Mouse (Mus musculus): ENCODE results near the gene Nobox. TPM values are rescaled to one million over a fixed set of nuclear protein-coding genes. Genes with fewer than 3 reads are reported as not detected.

The Nobox gene
- not detected in 2 replicates for polyA plus RNA-seq (2012; rRNA removed)

- 67% methylated on average over 16 of the region's 16 CpGs for WGBS
- DNase-seq (ENCODE audit: low read depth, low spot score), result no peak
Observed at GRCm38 (mm10) chr6:43309454-43309853, at the start of gene Nobox. TSS of gene Nobox (minus strand) at chr6:43309554.

- DNase-seq (ENCODE audit: low read depth, low spot score), result no peak
- WGBS, result 86% methylated on average over 9 of the region's 9 CpGs
Observed at GRCm38 (mm10) chr6:43354562-43355241, 45.3 kb upstream of the Nobox start.

GRCm38 (mm10) chr6:43353446-43353845 is 44.1 kb upstream of the Nobox start:
- WGBS, result 92% methylated on average over 4 of the region's 4 CpGs
- no peak for DNase-seq (ENCODE audit: low read depth, low spot score)

- DNase-seq (ENCODE audit: low read depth, low spot score), result no peak
- WGBS, result 71% methylated on average over 4 of the region's 4 CpGs
Observed at GRCm38 (mm10) chr6:43349083-43349482, 39.7 kb upstream of the Nobox start.

- 96% methylated on average over 1 of the region's 1 CpGs for WGBS
- DNase-seq (ENCODE audit: low read depth, low spot score), result no peak
Observed at GRCm38 (mm10) chr6:43347637-43348036, 38.3 kb upstream of the Nobox start.

- WGBS, result 52% methylated on average over 1 of the region's 1 CpGs
- no peak for DNase-seq (ENCODE audit: low read depth, low spot score)
Observed at GRCm38 (mm10) chr6:43343006-43343405, 33.7 kb upstream of the Nobox start.

- 59% methylated on average over 2 of the region's 2 CpGs for WGBS
- no peak for DNase-seq (ENCODE audit: low read depth, low spot score)
Observed at GRCm38 (mm10) chr6:43342386-43342785, 33.0 kb upstream of the Nobox start.

GRCm38 (mm10) chr6:43338804-43339203 is 29.4 kb upstream of the Nobox start:
- 53% methylated on average over 2 of the region's 2 CpGs for WGBS
- DNase-seq (ENCODE audit: low read depth, low spot score), result no peak

GRCm38 (mm10) chr6:43337491-43337961 is 28.2 kb upstream of the Nobox start:
- WGBS, result 11% methylated on average over 10 of the region's 10 CpGs
- DNase-seq (ENCODE audit: low read depth, low spot score), result peak; percentile 24

- 53% methylated on average over 3 of the region's 3 CpGs for WGBS
- no peak for DNase-seq (ENCODE audit: low read depth, low spot score)
Observed at GRCm38 (mm10) chr6:43335619-43336234, 26.4 kb upstream of the Nobox start.

GRCm38 (mm10) chr6:43333479-43333878 is 24.1 kb upstream of the Nobox start:
- DNase-seq (ENCODE audit: low read depth, low spot score), result no peak

GRCm38 (mm10) chr6:43312961-43313656 is 3.8 kb upstream of the Nobox start:
- WGBS, result 40% methylated on average over 8 of the region's 8 CpGs
- DNase-seq (ENCODE audit: low read depth, low spot score), result no peak

More at GRCm38 (mm10) chr6:43333479-43333878, 24.1 kb upstream of the Nobox start:
- 65% methylated on average over 4 of the region's 4 CpGs for WGBS

- DNase-seq (ENCODE audit: low read depth, low spot score), result no peak
Observed at GRCm38 (mm10) chr6:43312546-43312945, 3.2 kb upstream of the Nobox start.

GRCm38 (mm10) chr6:43310071-43310470 is 717 bp upstream of the Nobox start:
- 61% methylated on average over 6 of the region's 6 CpGs for WGBS
- DNase-seq (ENCODE audit: low read depth, low spot score), result no peak

- DNase-seq (ENCODE audit: low read depth, low spot score), result no peak
- 31% methylated on average over 2 of the region's 2 CpGs for WGBS
Observed at GRCm38 (mm10) chr6:43297508-43297850, 11.9 kb downstream of the Nobox start.

GRCm38 (mm10) chr6:43296798-43297507 is 12.4 kb downstream of the Nobox start:
- WGBS, result 32% methylated on average over 7 of the region's 7 CpGs
- DNase-seq (ENCODE audit: low read depth, low spot score), result peak; percentile 31

GRCm38 (mm10) chr6:43295908-43296307 is 13.4 kb downstream of the Nobox start:
- WGBS, result 25% methylated on average over 5 of the region's 5 CpGs
- DNase-seq (ENCODE audit: low read depth, low spot score), result no peak

- no peak for DNase-seq (ENCODE audit: low read depth, low spot score)
- WGBS, result 42% methylated on average over 7 of the region's 7 CpGs
Observed at GRCm38 (mm10) chr6:43293175-43293574, 16.2 kb downstream of the Nobox start.

- peak; percentile 54 for DNase-seq (ENCODE audit: low read depth, low spot score)
- WGBS, result 9% methylated on average over 6 of the region's 6 CpGs
Observed at GRCm38 (mm10) chr6:43292471-43293076, 16.8 kb downstream of the Nobox start.

- 14% methylated on average over 3 of the region's 3 CpGs for WGBS
- DNase-seq (ENCODE audit: low read depth, low spot score), result peak; percentile 71
Observed at GRCm38 (mm10) chr6:43292041-43292440, 17.3 kb downstream of the Nobox start.

All from large intestine, adult 2 months (tissue).